Mouse (Mus musculus): Measurements from ENCODE around the gene Ttc24. TPM values are rescaled to one million over a fixed set of nuclear protein-coding genes. Genes with fewer than 3 reads are reported as not detected.

Gene Ttc24
- total and polyA plus RNA-seq, 3 experiments: not detected

- no peak overlapping the region for H3K4me3 ChIP-seq (replicated peaks in 1 of 3; ENCODE audit: low read depth in 2 of 3, low read length in 2 of 3, poor library complexity in 1 of 3)
- H3K79me2 ChIP-seq (replicated peaks; ENCODE audit: control insufficient read depth, extremely low read depth, insufficient read depth, poor library complexity, severe bottlenecking): no peaks in the 10 kb centered on the region
- H3K9ac ChIP-seq (ENCODE audit: insufficient read depth, low read depth): no peak overlapping the region
- no peaks in the 10 kb centered on the region for H3K27me3 ChIP-seq (replicated peaks)
- peaks cover 41 to 84% of the 10 kb centered on the region in 2 experiments for H3K36me3 ChIP-seq (replicated peaks in 1 of 2; ENCODE audit: control insufficient read depth in 1 of 2, insufficient read depth in 1 of 2, low read length in 1 of 2)
- H3K4me2 ChIP-seq (ENCODE audit: insufficient read depth, low read depth, poor library complexity, severe bottlenecking): no peak overlapping the region
- in situ Hi-C loops (cut with MboI; ENCODE audit: low pct_ligation_motif_present, low pct_unique_long_range_greater_than_20kb, low sequenced_read_pairs) (no loop called here), dilution Hi-C loops (cut with MboI; ENCODE audit: extremely low pct_ligation_motif_present, extremely low pct_unique_long_range_greater_than_20kb, low sequenced_read_pairs) (no loop called here)
- no peak for TF ChIP-seq UBTF (IDR thresholded peaks at IDR 0.05; ENCODE audit: low read depth, low read length)
- TF ChIP-seq MAFK (IDR thresholded peaks at IDR 0.05; ENCODE audit: insufficient replicate concordance, low read length): no peak
- no peak for TF ChIP-seq CHD1 (IDR thresholded peaks at IDR 0.05; ENCODE audit: low read depth, low read length)
- TF ChIP-seq POLR2A (IDR thresholded peaks at IDR 0.05; ENCODE audit: low read depth, low read length): no peak
- no peak for TF ChIP-seq ZKSCAN1 (IDR thresholded peaks at IDR 0.05; ENCODE audit: borderline replicate concordance, low read depth, low read length)
- no peak for TF ChIP-seq ETS1 (conservative IDR thresholded peaks at IDR 0.05; ENCODE audit: low read depth, low read length)
- TF ChIP-seq RCOR1 (conservative IDR thresholded peaks at IDR 0.05; ENCODE audit: low read depth, low read length): no peak
- no peak for TF ChIP-seq HCFC1 (IDR thresholded peaks at IDR 0.05; ENCODE audit: low read depth, low read length)
- TF ChIP-seq SIN3A (IDR thresholded peaks at IDR 0.05; ENCODE audit: low read length): no peak
- TF ChIP-seq PAX5 (IDR thresholded peaks at IDR 0.05; ENCODE audit: low read length): no peak
- no peak for TF ChIP-seq IRF4 (IDR thresholded peaks at IDR 0.05; ENCODE audit: low read depth, low read length)
- TF ChIP-seq ELF1 (IDR thresholded peaks at IDR 0.05; ENCODE audit: low read depth, low read length): no peak
- TF ChIP-seq EP300 (IDR thresholded peaks at IDR 0.05; ENCODE audit: low read length): no peak
- TF ChIP-seq CHD2 (IDR thresholded peaks at IDR 0.05; ENCODE audit: low read length): no peak
- TF ChIP-seq ZMIZ1 (IDR thresholded peaks at IDR 0.05; ENCODE audit: low read depth, low read length): no peak
- no peak for TF ChIP-seq CTCF (conservative IDR thresholded peaks at IDR 0.05 in 1 of 2, IDR thresholded peaks at IDR 0.05 in 1 of 2; ENCODE audit: low read depth in 2 of 2, low read length in 2 of 2)
- TF ChIP-seq SMC3 (IDR thresholded peaks at IDR 0.05; ENCODE audit: low read depth, low read length): no peak
- no peak for TF ChIP-seq MAX (IDR thresholded peaks at IDR 0.05; ENCODE audit: low read length)
- no peak for TF ChIP-seq KAT2A (IDR thresholded peaks at IDR 0.05; ENCODE audit: insufficient replicate concordance, low read length)
- H3K4me1 ChIP-seq (ENCODE audit: control insufficient read depth in 1 of 2, insufficient read depth in 2 of 2): peaks cover 3 to 14% of the 10 kb centered on the region in 2 experiments; a peak in 3 of 4 replicates
- H3K9me3 ChIP-seq (replicated peaks; ENCODE audit: low read length): no peaks in the 10 kb centered on the region
- H3K27ac ChIP-seq (ENCODE audit: insufficient read depth, low read depth): no peak overlapping the region
- no peak for DNase-seq (ENCODE audit: extremely low read depth)
Measured at GRCm38 (mm10) chr3:88090106-88090505, 12.0 kb upstream of the Ttc24 start.

DNA sequence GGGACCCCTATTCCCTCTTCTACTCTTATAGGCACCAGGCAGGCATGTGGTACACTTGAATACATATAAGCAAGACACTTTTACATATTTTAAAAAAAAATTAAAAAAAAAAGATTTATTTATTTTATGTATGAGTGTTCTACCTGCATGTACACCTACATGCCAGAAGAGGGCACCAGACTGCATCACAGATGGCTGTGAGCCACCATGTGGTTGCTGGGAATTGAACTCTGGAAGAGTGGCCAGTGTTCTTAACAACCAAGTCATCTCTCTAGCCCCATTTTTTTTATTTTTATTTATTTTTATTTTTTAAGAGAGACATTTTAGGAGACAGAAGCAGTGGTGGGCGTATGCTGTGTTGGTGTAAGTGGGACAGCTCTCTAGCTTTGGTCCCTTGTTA, 9.6 kb upstream of the Ttc24 start:
- DNase-seq (ENCODE audit: extremely low read depth): peak; percentile 45
- H3K27me3 ChIP-seq (replicated peaks): no peaks in the 10 kb centered on the region
- peaks cover 10 to 35% of the 10 kb centered on the region in 2 experiments for H3K4me1 ChIP-seq (ENCODE audit: control insufficient read depth in 1 of 2, insufficient read depth in 2 of 2)
- no peak overlapping the region for H3K4me2 ChIP-seq (ENCODE audit: insufficient read depth, low read depth, poor library complexity, severe bottlenecking)
- H3K27ac ChIP-seq (ENCODE audit: insufficient read depth, low read depth): no peak overlapping the region
- H3K9ac ChIP-seq (ENCODE audit: insufficient read depth, low read depth): no peak overlapping the region
- no peaks in the 10 kb centered on the region for H3K9me3 ChIP-seq (replicated peaks; ENCODE audit: low read length)
- in situ Hi-C loops (cut with MboI; ENCODE audit: low pct_ligation_motif_present, low pct_unique_long_range_greater_than_20kb, low sequenced_read_pairs) (loop anchor here (5.0 kb wide), 2 partner anchors 45 to 80 kb away; no protein-coding TSS in a partner anchor), dilution Hi-C loops (cut with MboI; ENCODE audit: extremely low pct_ligation_motif_present, extremely low pct_unique_long_range_greater_than_20kb, low sequenced_read_pairs) (no loop called here)
- H3K36me3 ChIP-seq (replicated peaks in 1 of 2; ENCODE audit: control insufficient read depth in 1 of 2, insufficient read depth in 1 of 2, low read length in 1 of 2): peaks cover 32 to 70% of the 10 kb centered on the region in 2 experiments
- no peaks in the 10 kb centered on the region for H3K79me2 ChIP-seq (replicated peaks; ENCODE audit: control insufficient read depth, extremely low read depth, insufficient read depth, poor library complexity, severe bottlenecking)
- H3K4me3 ChIP-seq (replicated peaks in 1 of 3; ENCODE audit: low read depth in 2 of 3, low read length in 2 of 3, poor library complexity in 1 of 3): no peak overlapping the region
- no peak for TF ChIP-seq HCFC1 (IDR thresholded peaks at IDR 0.05; ENCODE audit: low read depth, low read length)
- no peak for TF ChIP-seq TCF12 (IDR thresholded peaks at IDR 0.05; ENCODE audit: low read depth, low read length)
- no peak for TF ChIP-seq USF1 (IDR thresholded peaks at IDR 0.05; ENCODE audit: low read depth, low read length)
- TF ChIP-seq EP300 (IDR thresholded peaks at IDR 0.05; ENCODE audit: low read length): no peak
- no peak for TF ChIP-seq ZKSCAN1 (IDR thresholded peaks at IDR 0.05; ENCODE audit: borderline replicate concordance, low read depth, low read length)
- peak; percentile 70 to 90 for TF ChIP-seq CTCF (conservative IDR thresholded peaks at IDR 0.05 in 1 of 2, IDR thresholded peaks at IDR 0.05 in 1 of 2; ENCODE audit: low read depth in 2 of 2, low read length in 2 of 2)
- peak; percentile 70 for TF ChIP-seq RAD21 (IDR thresholded peaks at IDR 0.05; ENCODE audit: low read depth, low read length)
- peak; percentile 31; the same call in 1 of the 2 replicates for TF ChIP-seq ZC3H11A (IDR thresholded peaks at IDR 0.05; ENCODE audit: low read depth, low read length)
- no peak for TF ChIP-seq ZMIZ1 (IDR thresholded peaks at IDR 0.05; ENCODE audit: low read depth, low read length)
- no peak for TF ChIP-seq KAT2A (IDR thresholded peaks at IDR 0.05; ENCODE audit: insufficient replicate concordance, low read length)
- no peak for TF ChIP-seq RCOR1 (conservative IDR thresholded peaks at IDR 0.05; ENCODE audit: low read depth, low read length)
- no peak for TF ChIP-seq JUND (conservative IDR thresholded peaks at IDR 0.05; ENCODE audit: low read depth, low read length)
- no peak for TF ChIP-seq USF2 (conservative IDR thresholded peaks at IDR 0.05; ENCODE audit: low read depth, low read length)
- peak; percentile 83 for TF ChIP-seq SMC3 (IDR thresholded peaks at IDR 0.05; ENCODE audit: low read depth, low read length)
- no peak for TF ChIP-seq POLR2A (IDR thresholded peaks at IDR 0.05; ENCODE audit: low read depth, low read length)
- no peak for TF ChIP-seq MXI1 (IDR thresholded peaks at IDR 0.05; ENCODE audit: low read depth, low read length)
- no peak for TF ChIP-seq E2F4 (IDR thresholded peaks at IDR 0.05; ENCODE audit: insufficient replicate concordance, low read depth, low read length)
- TF ChIP-seq PAX5 (IDR thresholded peaks at IDR 0.05; ENCODE audit: low read length): no peak
- no peak for TF ChIP-seq POLR2AphosphoS2 (IDR thresholded peaks at IDR 0.05; ENCODE audit: low read depth, low read length)
- no peak for TF ChIP-seq IRF4 (IDR thresholded peaks at IDR 0.05; ENCODE audit: low read depth, low read length)
- no peak for TF ChIP-seq MAX (IDR thresholded peaks at IDR 0.05; ENCODE audit: low read length)
- TF ChIP-seq MYC (IDR thresholded peaks at IDR 0.05; ENCODE audit: low read depth, low read length): peak; percentile 97
- TF ChIP-seq ZNF384 (IDR thresholded peaks at IDR 0.05; ENCODE audit: low read depth, low read length): peak; percentile 68
- no peak for TF ChIP-seq TBP (conservative IDR thresholded peaks at IDR 0.05; ENCODE audit: low read depth, low read length)
- TF ChIP-seq NRF1 (IDR thresholded peaks at IDR 0.05; ENCODE audit: low read depth, low read length): no peak

All from CH12.LX (cell line).